Mouse (Mus musculus) ES-E14 (cell line): ENCODE results near the gene Lrrc15.
A peak's percentile ranks its signal among the peaks of the same experiment; 100 is the strongest.

Source experiments
- HCFC1 ChIP-seq: IDR thresholded peaks from 2 replicates; pipeline ENCODE4 v1.6.1; 2012; ENCODE audit warnings: low read length, inconsistent platforms, borderline replicate concordance; ENCODE audit not compliant: insufficient read depth
- MAFK ChIP-seq: IDR thresholded peaks from 2 replicates; pipeline ENCODE4 v1.6.1; 2014; ENCODE audit warnings: mild to moderate bottlenecking, low read depth, low read length, inconsistent platforms; ENCODE audit not compliant: insufficient read depth
- ZC3H11A ChIP-seq: IDR thresholded peaks from 2 replicates; pipeline ENCODE4 v1.6.1; 2012; ENCODE audit warnings: low read depth, mild to moderate bottlenecking, inconsistent platforms, low read length, borderline replicate concordance

DNA sequence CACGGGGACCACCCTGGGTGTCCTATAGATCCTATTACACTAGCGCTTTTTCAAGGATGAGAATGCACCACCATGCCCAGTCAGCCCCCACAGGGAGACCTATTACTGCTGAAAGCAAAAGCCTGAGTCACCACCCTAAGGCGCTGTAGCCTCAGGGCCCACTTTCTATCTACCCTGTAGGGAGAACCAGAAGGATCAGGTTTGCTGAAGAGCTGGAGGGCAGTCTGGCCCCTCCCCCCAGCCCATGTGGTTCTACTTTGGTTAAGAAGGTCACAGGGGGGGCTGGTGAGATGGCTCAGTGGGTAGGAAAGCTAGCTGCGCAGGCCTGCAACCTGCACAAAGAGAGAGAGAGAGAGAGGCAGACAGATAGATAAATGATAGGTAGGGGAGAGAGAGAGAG is 2.6 kb upstream of the Lrrc15 start:
- TF ChIP-seq ZC3H11A (no peak), HCFC1 (no peak), MAFK (0 out of 2 replicates have a peak, but pooled peaks have one; percentile 47)
